Comparison of ENCODE assay signal across 9 mouse cellular contexts in the genomic region with DNA sequence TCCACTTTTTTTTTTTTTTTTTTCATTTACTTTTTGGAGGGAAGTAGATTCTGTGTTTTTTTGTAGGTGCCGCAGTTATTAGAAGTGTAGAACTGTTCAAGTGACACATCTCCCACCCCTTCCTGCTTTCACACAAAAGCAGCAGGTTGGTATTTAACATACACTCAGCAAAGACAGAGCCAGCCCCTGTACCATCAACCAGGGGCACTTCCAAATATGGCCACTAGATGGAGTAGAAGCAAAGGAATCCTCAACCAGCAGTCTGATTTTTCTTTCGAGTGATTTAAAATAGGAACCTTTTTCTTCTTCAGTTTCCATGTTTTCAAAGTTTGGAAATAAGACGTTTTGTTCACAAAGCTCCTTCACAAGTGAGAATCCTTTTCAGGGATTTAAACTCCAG.
DNase-seq lines count a peak whose midpoint lies in the region; ATAC-seq and TF ChIP-seq lines count a peak whose summit lies in the region.
"Had no signal": no experiment of that assay in that cellular context is flagged by ENCODE, and none has a peak within 500 bp of the region (broad histone marks: within the 10 kb centered on the region; RNA-seq: fewer than 3 reads in every experiment).

No protein-coding gene starts in this region.

- no peaks in the 10 kb centered on the region for H3K36me3 ChIP-seq in heart, adult 2 months (ENCODE audit: control insufficient read depth, insufficient read depth, low read length)
- peaks cover 42% of the 10 kb centered on the region for H3K36me3 ChIP-seq in heart, embryonic 10.5 days

- TF ChIP-seq CTCF in heart, adult 2 months (IDR thresholded peaks at IDR 0.05) = no peak; the same call in 1 of the 2 replicates
- TF ChIP-seq CTCF in Patski (IDR thresholded peaks at IDR 0.05) = peak; percentile 87

- no peak overlapping the region for H3K27ac ChIP-seq in heart, adult 2 months
- no peak overlapping the region for H3K27ac ChIP-seq in heart, embryonic 10.5 days

- H3K4me3 ChIP-seq in heart, adult 2 months = no peak overlapping the region
- H3K4me3 ChIP-seq in heart, embryonic 10.5 days = no peak overlapping the region
- H3K4me3 ChIP-seq: myocyte had no signal

- TF ChIP-seq POLR2A in heart, adult 2 months (IDR thresholded peaks at IDR 0.05; ENCODE audit: insufficient read depth, low read depth, low read length) = no peak

- peak; percentile 23 to 35 for DNase-seq in heart, adult 2 months
- no peak for DNase-seq in heart, embryonic 10.5 days (ENCODE audit: low spot score)
- DNase-seq in Patski (ENCODE audit: low read depth, low spot score) = no peak
- DNase-seq in cerebellum, postnatal 36 days = peak; percentile 28 to 64
- peak; percentile 59 for DNase-seq in gastrocnemius, postnatal 10 days
- DNase-seq in layer of hippocampus, postnatal 14 days (ENCODE audit: low spot score in 2 of 2) = peak; percentile 55 to 84
- DNase-seq in right cerebral cortex, postnatal 25 days = peak; percentile 55

- no peaks in the 10 kb centered on the region for H3K9me3 ChIP-seq in heart, embryonic 10.5 days

- no peak overlapping the region for H3K9ac ChIP-seq in heart, adult 2 months (ENCODE audit: low read depth, low read length)

- POLR2A ChIA-PET in Patski (lab: Charles Lee) = interaction anchor here (0.6 kb wide), 1 partner anchor 561 kb away, joined by 3 read pairs; no protein-coding TSS in a partner anchor

- CTCF ChIA-PET in Patski (lab: Charles Lee) = interaction anchor here (1.2 to 2.9 kb wide), 7 partner anchors 9 to 267 kb away, joined by 3 to 8 read pairs (median 4); no protein-coding TSS in a partner anchor

- no peak for ATAC-seq in Patski
- ATAC-seq in megakaryocyte progenitor cell, adult 5-6 weeks (replicated peaks; ENCODE audit: poor library complexity) = peak; percentile 90

- intact Hi-C loops in heart, adult 2 months (cut with DNase I) = loop anchor here (1.0 to 2.0 kb wide), 3 partner anchors 52 to 404 kb away; a partner anchor contains a TSS

- 0 out of 2 replicates have a peak, but pooled peaks have one; percentile 29 for TF ChIP-seq EP300 in heart, adult 2 months (IDR thresholded peaks at IDR 0.05; ENCODE audit: insufficient read depth, low read depth, low read length)

- H3K79me2 ChIP-seq in heart, adult 2 months (replicated peaks; ENCODE audit: control insufficient read depth, insufficient read depth, low read length) = no peaks in the 10 kb centered on the region

- in situ Hi-C loops in Patski (cut with MboI; ENCODE audit: low pct_unique_long_range_greater_than_20kb) = loop anchor here (5.0 to 25.0 kb wide), 4 partner anchors 55 to 1170 kb away; a partner anchor contains a TSS

- 12% methylated on average over 3 of the region's 3 CpGs for WGBS in heart, adult 2 months
- WGBS in heart, embryonic 10.5 days = 31% methylated on average over 3 of the region's 3 CpGs

- no peaks in the 10 kb centered on the region for H3K4me1 ChIP-seq in heart, adult 2 months (ENCODE audit: control insufficient read depth, insufficient read depth, low read length)
- no peaks in the 10 kb centered on the region for H3K4me1 ChIP-seq in heart, embryonic 10.5 days

- no peaks in the 10 kb centered on the region for H3K27me3 ChIP-seq in heart, adult 2 months (ENCODE audit: control insufficient read depth, insufficient read depth, low read length)
- no peaks in the 10 kb centered on the region for H3K27me3 ChIP-seq in heart, embryonic 10.5 days (ENCODE audit: insufficient read depth, poor library complexity, severe bottlenecking)
- no peaks in the 10 kb centered on the region for H3K27me3 ChIP-seq in Patski

Comparison
In these comparisons a context has a peak if more than half of its experiments do, and no peak if none do; other contexts are left out.
1. DNase-seq: peak in heart, adult 2 months (2 of 2), cerebellum, postnatal 36 days (2 of 2), gastrocnemius, postnatal 10 days (single experiment), layer of hippocampus, postnatal 14 days (2 of 2) and right cerebral cortex, postnatal 25 days (single experiment); none in heart, embryonic 10.5 days (single experiment) and Patski (single experiment).